Mouse (Mus musculus) adrenal gland, postnatal 25 days (tissue): Measurements from ENCODE around the gene Dazap2. TPM values are rescaled to one million over a fixed set of nuclear protein-coding genes. Genes with fewer than 3 reads are reported as not detected.

Experiments
- DNase-seq: peaks from one replicate; pipeline ENCODE4 v3.0.0; 2021; ENCODE audit warnings: mixed read lengths
- total RNA-seq: library from RNA; stranded (reverse); gene quantifications from 2 replicates; pipeline ENCODE4 v1.2.3, GENCODE M21; 2021

The Dazap2 gene
- total RNA-seq, 1 experiment from 2014 or later, result 249 TPM

DNA sequence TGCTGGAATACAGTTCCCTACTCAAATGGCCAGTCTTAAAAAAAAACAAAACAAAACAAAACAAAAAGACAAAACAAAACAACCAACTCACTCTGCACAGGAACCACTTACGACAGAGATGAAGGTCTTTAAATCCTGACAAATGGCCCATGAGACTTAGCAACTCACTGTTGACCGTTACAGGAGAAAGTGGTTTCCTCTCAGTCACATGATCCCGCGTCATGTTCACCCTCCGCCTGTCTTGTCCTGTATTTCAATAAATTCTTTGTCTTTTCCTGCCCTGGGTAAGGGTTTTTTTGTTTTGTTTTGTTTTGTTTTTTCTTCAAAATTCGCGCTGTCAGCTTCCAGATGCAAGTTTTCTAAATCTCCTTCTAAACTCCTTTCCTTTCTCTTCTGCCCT is 3.2 kb upstream of the Dazap2 start:
- no peak for DNase-seq

GRCm38 (mm10) chr15:100612432-100612831 is 2.7 kb upstream of the Dazap2 start:
- DNase-seq, result peak; percentile 44

- peak; percentile 80 for DNase-seq
Observed at GRCm38 (mm10) chr15:100613584-100613983, 1.6 kb upstream of the Dazap2 start.

- DNase-seq, result peak; percentile 15
Observed at GRCm38 (mm10) chr15:100614218-100614995, 742 bp upstream of the Dazap2 start.

DNA sequence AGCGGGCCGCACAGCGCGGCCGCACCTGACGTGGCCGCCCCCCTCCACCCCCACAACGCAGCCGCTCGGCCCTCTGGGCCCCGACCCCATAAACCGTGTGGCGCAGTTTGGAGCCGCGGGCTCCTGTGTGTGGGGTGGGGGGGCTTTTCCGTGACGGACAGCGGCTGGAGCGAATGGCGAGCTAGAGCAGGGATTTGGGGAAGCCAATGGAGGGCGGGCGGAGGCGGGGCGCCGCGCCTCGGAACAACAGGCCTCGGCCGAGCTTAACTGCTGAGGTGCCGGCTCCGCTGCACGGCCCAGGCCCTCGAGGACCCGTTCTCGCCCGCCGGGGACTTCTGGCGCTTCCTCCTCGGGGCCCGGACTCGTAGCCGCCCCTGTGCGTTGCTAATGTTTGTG is 674 bp downstream of the Dazap2 start:
- peak; percentile 95 for DNase-seq

GRCm38 (mm10) chr15:100616221-100616620 is 1.1 kb downstream of the Dazap2 start:
- DNase-seq, result no peak

DNA sequence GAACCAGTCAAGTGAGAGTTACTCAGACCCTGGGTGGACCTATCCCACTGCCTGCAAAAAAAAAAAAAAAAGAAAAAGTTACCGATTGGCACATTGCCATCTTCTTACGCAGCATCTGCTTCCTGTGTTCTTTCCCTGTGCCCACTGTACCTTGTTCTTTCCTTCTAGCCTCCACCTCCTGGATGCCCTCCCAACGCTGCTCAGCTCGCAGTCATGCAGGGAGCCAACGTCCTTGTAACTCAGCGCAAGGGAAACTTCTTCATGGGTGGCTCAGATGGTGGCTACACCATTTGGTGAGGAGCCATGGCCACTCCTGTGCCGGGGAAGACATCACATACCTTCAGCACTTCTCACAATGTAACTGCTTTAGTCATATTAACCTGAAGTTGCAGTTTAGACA is 4.1 kb downstream of the Dazap2 start:
- no peak for DNase-seq

GRCm38 (mm10) chr15:100621671-100622070 is 6.5 kb downstream of the Dazap2 start:
- peak; percentile 34 for DNase-seq

- DNase-seq, result no peak
Observed at GRCm38 (mm10) chr15:100622164-100622563, 7.0 kb downstream of the Dazap2 start.

- no peak for DNase-seq
Observed at GRCm38 (mm10) chr15:100623754-100624153, 8.6 kb downstream of the Dazap2 start.

- no peak for DNase-seq
Observed at GRCm38 (mm10) chr15:100624435-100624834, 9.3 kb downstream of the Dazap2 start.

DNA sequence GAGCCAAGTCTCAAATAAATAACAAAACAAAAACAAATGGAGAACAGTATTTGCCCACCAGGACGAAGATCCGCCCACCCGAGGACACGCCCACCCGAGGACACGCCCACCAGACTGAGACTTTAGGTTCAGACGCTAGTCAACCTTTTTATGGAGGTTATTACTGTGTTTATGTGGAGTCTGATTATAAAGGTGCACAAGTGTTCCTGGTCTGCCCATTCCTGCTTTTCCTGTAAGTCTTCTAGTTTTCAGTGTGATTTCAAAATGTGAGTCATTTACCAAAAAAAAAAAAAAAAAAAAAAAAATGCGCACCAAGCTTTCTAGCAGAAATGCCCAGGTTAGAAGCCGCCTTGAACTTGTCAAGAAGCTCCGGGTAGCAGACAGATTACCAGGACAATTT is 12.1 kb downstream of the Dazap2 start:
- no peak for DNase-seq

DNA sequence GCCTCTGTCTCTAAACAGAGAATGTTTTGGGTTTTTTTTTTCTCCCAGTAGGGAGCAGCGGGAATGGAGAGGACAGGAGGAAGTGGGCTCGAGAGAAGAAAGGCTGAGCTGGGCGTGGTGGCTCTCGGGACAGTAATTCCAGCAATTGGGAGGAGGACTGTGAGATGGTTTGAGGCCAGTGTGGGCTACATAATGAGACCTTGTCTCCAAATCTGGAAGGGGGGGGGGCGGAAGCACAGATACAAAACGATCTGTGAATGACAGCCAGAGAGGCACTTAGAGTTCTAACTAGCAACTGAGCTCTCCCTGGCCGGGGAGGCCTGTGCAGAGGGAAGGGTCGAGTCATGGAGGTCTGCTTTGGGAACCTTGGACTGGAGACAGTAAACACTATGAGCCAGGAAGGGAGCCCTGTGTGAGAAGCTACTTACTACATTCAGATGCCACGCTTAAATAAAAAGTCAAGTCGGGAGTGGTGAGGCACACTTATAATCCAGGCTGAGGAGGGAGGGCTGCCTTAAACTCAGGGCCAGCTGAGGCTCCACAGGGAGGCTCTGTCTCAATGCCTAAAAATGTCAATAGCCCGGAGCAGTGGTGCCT is 12.7 kb downstream of the Dazap2 start:
- DNase-seq, result no peak

DNA sequence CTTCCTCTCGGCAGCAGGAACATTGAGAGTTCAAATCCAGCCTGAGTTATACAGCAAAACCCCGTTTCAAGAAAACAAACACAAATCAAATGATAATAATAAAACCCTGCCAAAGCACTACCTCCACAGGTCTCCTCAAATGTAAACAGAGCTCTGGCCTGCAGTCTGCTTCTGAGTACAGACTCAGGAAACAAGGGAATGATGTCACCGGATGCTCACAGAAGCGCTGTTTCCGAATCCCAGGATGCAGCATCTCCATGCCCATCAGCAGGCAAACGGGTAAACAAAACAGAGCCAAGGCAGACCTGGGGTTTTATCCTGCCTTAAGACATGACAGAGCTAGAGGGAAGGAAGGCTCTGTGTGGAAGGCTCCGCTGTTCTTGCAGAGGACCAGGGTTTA is 13.6 kb downstream of the Dazap2 start:
- no peak for DNase-seq

DNA sequence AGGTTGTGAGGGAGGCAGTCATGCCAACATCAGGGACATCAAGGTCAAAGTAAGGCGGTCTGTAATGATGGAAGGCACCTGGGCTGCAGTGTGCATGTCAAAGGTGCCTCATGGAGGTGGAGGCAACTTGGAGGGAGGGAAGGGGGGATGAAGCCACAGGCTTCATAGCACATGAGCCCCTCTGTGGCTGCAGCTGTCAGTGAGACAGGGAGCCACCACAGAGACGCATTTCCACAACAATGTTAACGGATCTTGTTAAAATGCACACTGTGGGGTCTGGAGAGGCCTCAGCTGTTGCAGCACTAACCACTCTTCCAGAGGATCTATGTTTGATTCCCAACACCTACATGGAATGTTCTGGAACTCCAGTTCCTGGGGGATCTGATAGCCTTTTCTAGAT is 15.0 kb downstream of the Dazap2 start:
- DNase-seq, result no peak

DNA sequence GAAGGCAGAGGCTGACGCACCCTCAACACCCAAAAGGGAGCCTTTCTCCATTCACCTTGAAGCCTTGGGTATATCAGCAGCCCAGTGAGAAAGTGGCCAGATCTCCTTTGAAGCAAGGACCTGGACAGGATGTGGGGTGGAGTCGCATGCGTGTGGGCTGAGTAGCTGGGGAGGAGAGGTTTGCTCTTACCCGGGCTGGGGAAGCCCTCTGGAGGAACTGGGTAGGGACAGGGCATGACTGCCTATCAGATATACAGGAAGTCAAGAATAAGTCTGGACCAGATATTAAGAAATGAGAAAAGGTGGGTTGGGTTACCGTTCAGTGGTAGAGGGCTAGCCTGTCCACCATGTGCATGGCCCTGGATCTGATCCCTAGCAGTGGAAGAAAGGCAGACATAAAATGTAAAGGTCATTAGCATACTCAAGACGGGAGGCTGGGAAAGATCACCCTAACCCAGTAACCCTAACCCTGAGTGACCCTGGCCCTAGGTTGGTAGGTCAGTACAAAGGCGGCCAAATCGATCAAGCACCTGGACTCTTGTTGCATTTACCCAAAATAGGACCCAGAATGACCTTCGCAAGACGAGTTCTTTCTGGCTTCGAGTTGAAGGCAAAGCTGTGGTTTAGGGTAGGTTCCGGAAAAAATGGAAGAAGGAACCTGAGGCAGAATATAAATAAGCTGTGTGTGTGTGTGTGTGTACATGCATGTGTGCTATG is 16.5 kb downstream of the Dazap2 start:
- no peak for DNase-seq

DNA sequence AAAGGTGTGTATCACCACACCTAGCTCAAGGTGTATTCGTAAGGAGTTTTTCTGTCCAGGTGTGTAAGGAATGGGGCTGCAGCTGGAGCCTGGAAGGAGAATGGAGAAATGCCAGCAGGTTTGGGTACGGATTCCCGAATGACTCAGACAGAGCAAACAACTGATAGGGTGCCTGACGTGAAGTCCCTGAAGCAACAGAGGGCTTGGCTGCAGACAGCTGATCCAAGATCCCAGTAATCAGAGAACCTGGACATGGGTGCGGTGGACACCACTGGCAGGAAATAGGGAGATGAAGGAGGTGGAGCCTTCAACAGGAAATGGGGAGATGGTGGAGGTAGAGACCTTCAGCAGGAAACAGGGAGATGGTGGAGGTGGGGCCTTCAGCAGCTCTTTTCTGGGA is 17.2 kb downstream of the Dazap2 start:
- no peak for DNase-seq

DNA sequence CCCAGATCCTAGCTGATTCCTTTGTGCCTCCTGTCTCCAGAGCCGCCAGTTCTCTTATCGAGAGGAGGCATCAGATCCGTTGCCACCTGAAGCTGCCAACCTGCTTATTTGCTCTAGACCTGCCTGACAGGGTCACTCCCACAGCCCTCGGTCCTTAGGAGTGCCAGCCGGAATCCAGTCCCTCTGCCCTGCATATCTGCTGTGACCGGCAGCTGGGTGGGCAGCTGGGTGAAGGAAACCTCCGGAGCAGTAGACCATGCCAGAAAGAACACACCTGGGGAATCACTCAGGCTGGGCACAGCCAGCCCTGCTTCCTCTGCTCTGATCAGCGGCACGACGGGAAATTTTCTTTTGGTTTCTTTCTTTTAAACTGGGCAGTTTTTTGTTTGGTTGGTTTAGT is 18.2 kb downstream of the Dazap2 start:
- DNase-seq, result no peak

DNA sequence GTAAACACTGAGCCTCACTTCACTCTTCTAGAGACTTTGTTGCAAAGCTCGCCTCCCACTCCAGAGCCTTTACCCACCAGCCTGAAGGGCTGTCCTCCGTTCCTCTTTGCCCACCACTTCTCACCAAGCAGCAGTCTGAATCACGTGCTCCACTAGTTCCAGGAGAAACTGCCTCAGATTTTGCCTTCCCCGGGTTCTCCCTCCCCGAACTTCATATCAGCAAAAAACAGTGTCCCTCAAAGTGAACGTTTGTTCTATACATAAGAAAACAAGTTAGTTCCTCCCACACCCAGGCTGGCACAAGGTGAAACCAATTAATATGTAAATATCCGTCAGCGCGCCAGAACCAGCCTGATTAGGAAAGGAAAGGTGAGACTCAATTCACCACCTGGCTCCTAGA is 20.1 kb downstream of the Dazap2 start:
- DNase-seq, result no peak

DNA sequence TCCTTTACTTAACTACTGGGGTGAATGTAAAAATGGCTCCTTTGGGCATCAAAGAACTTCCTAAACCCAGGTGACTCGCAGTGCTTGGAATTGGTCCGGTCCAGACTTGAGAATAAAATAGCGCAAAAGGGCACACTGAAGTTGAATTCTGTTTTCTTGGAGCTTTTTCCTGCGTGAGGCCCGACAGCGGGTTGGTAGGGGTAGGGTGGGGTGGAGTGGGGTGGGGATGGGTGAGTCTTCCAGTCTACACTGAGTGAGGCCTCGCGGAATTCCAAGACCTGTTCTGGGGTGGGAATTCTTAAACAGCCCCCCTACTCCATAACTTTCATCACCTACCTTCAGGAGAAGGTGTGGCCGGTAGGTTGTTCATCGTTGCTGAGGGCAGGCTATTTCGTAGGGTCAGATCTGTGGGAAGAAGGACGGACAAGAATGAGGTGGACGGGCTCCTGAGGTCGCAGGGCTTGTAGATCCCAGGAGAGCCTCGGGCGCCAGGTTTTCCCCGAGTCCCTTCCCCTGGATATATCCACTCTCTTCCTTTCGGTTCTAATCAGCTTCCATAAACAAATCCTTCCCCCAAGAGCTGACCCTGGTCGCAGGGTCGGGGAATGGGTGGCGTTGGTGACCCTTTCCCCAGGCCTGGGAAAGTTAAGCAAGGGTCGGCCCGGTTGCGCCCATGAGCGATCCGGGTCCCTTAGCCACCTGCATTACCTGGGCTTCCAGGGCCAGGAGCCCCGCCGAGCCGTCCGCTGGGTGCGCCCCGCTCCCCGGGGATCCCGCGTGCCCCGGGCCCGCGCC is 20.9 kb downstream of the Dazap2 start:
- no peak for DNase-seq

DNA sequence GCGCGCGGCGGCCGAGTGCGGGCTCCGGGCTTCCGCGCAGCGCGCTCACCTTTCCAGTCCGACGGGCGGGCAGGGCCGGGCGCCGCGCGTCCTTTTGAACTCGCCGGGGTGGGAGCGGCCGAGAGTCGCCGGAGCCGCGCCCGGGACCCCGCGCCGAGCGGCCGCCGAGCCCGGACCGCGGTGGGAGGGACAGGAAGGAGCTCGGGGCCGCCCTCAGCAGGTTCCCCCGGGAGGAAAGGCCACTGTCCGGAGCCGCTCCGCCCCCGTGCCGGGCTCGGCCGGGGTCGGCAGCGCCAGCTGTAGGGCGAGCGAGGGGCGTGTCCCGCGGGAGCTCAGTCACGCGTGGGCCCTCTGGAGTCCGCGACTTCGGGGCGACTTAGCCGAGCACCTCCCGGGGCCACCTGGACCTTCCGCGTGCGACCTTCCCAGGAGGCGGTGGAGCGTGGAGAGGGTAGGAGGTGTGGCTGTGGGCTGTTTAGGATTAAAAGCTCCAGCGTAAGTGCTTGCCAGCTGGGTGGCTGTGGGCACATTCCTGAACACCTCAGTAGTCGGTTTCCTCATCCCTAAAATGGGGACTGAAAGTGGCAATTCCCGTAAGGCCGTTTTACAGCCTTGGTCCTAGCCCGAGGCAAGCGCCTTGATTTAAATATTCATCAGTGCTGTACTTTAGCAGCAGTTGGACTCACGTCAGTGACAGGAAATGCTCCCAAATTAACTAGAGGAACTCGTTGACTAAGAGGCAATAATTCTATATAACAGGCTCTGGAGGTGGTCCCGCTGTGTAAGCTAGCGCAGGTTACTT is 21.8 kb downstream of the Dazap2 start, which contains the start of gene Smagp:
Gene Smagp, minus strand, starts transcription at position 241 of the 802 bp plus-strand sequence.
- peak; percentile 68 for DNase-seq

DNA sequence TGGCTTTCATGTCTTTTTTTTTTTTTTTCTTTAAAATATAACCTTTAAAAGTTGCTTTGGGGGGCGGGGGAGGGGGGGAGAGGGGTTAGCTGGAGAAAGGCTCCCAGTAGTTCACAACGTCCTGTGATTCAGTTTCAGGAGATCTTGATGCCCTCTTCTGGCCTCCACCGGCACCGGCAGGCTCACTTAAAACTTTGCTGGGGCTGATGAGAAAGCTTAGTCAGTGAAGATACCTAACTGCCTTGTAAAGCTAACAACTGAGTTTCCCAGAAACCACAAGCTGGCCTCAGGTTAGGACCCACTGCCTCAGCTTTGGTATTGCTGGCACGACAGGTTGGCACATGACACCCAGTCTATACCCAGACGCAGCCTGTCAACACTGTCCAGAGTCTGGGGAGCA is 22.5 kb downstream of the Dazap2 start:
- peak; percentile 58 for DNase-seq
